Mouse (Mus musculus): ENCODE data around the gene Emx1. TPM values are rescaled to one million over a fixed set of nuclear protein-coding genes. Genes with fewer than 3 reads are reported as not detected.
A peak's percentile ranks its signal among the peaks of the same experiment; 100 is the strongest.

Gene Emx1
- polyA plus RNA-seq, 1 experiment = not detected

GRCm38 (mm10) chr6:85239044-85239489 lies 51.8 kb downstream of the Emx1 start:
- 0 out of 2 replicates have a peak, but pooled peaks cover 2% of the 10 kb centered on the region for H3K4me1 ChIP-seq (ENCODE audit: control insufficient read depth, insufficient read depth, low read length)
- TF ChIP-seq CTCF (IDR thresholded peaks at IDR 0.05; ENCODE audit: insufficient read depth, low read length) (peak; percentile 87), POLR2A (IDR thresholded peaks at IDR 0.05; ENCODE audit: borderline replicate concordance, extremely low read depth, low read depth, low read length) (no peak)
- H3K4me3 ChIP-seq (replicated peaks; ENCODE audit: extremely low read depth, low read depth, low read length) = peak overlapping the region; percentile 31
- peak; percentile 80 for DNase-seq
- WGBS = 11% methylated on average over 4 of the region's 4 CpGs

- Histone ChIP-seq H3K4me3 (replicated peaks; ENCODE audit: extremely low read depth, low read depth, low read length) (no peak overlapping the region), H3K4me1 (ENCODE audit: control insufficient read depth, insufficient read depth, low read length) (0 out of 2 replicates have a peak, but pooled peaks cover 2% of the 10 kb centered on the region)
- DNase-seq = no peak
- TF ChIP-seq CTCF (IDR thresholded peaks at IDR 0.05; ENCODE audit: insufficient read depth, low read length) = no peak
- 85% methylated on average over 9 of the region's 9 CpGs for WGBS
These were observed 62.6 kb downstream of the Emx1 start for GRCm38 (mm10) chr6:85249821-85250220.

- TF ChIP-seq POLR2A (IDR thresholded peaks at IDR 0.05; ENCODE audit: borderline replicate concordance, extremely low read depth, low read depth, low read length) (no peak), CTCF (IDR thresholded peaks at IDR 0.05; ENCODE audit: insufficient read depth, low read length) (no peak)
- Histone ChIP-seq H3K4me1 (ENCODE audit: control insufficient read depth, insufficient read depth, low read length) (0 out of 2 replicates have a peak, but pooled peaks cover 2% of the 10 kb centered on the region), H3K4me3 (replicated peaks; ENCODE audit: extremely low read depth, low read depth, low read length) (no peak overlapping the region)
- DNase-seq = no peak
- 58% methylated on average over 6 of the region's 6 CpGs for WGBS
These were observed 63.6 kb downstream of the Emx1 start for GRCm38 (mm10) chr6:85250811-85251241.

- 91% methylated on average over 17 of the region's 17 CpGs for WGBS
- TF ChIP-seq POLR2A (IDR thresholded peaks at IDR 0.05; ENCODE audit: borderline replicate concordance, extremely low read depth, low read depth, low read length) = no peak
- TF ChIP-seq CTCF (IDR thresholded peaks at IDR 0.05; ENCODE audit: insufficient read depth, low read length) = no peak
- no peak for DNase-seq
- Histone ChIP-seq H3K4me1 (ENCODE audit: control insufficient read depth, insufficient read depth, low read length) (0 out of 2 replicates have a peak, but pooled peaks cover 2% of the 10 kb centered on the region), H3K4me3 (replicated peaks; ENCODE audit: extremely low read depth, low read depth, low read length) (no peak overlapping the region)
These were observed 65.2 kb downstream of the Emx1 start for GRCm38 (mm10) chr6:85252251-85253058.

- no peak for TF ChIP-seq CTCF (IDR thresholded peaks at IDR 0.05; ENCODE audit: insufficient read depth, low read length)
- TF ChIP-seq POLR2A (IDR thresholded peaks at IDR 0.05; ENCODE audit: borderline replicate concordance, extremely low read depth, low read depth, low read length) = no peak
- Histone ChIP-seq H3K4me3 (replicated peaks; ENCODE audit: extremely low read depth, low read depth, low read length) (no peak overlapping the region), H3K4me1 (ENCODE audit: control insufficient read depth, insufficient read depth, low read length) (0 out of 2 replicates have a peak, but pooled peaks cover 2% of the 10 kb centered on the region)
- no peak for DNase-seq
- 63% methylated on average over 3 of the region's 3 CpGs for WGBS
These were observed 66.0 kb downstream of the Emx1 start for GRCm38 (mm10) chr6:85253275-85253674.

Other genes with a start within 250 kb of the Emx1 start
- 8.7 and 14.3 TPM in 2 replicates for gene Exoc6b, start 117.9 kb upstream of the Emx1 start, polyA plus RNA-seq (2012; rRNA removed)
- gene Spr, start 49.7 kb upstream of the Emx1 start, polyA plus RNA-seq (2012; rRNA removed) = 33.2 and 33.6 TPM in 2 replicates
- gene Sfxn5, start 146.0 kb downstream of the Emx1 start, polyA plus RNA-seq (2012; rRNA removed) = 8.0 and 8.2 TPM in 2 replicates
- 20.0 and 24.9 TPM in 2 replicates for gene Rab11fip5, start 187.2 kb downstream of the Emx1 start, polyA plus RNA-seq (2012; rRNA removed)
- 0.16 TPM in 1 of 2 replicates, not detected in the other for gene Noto, start 236.4 kb downstream of the Emx1 start, polyA plus RNA-seq (2012; rRNA removed)
- 15.0 and 21.1 TPM in 2 replicates for gene Smyd5, start 244.6 kb downstream of the Emx1 start, polyA plus RNA-seq (2012; rRNA removed)